Mouse (Mus musculus) bone marrow macrophage, adult 2 months (primary cell): ENCODE results near the gene Bola2.

Experiments
- CTCF ChIP-seq: IDR thresholded peaks from 2 replicates; pipeline ENCODE4 v1.5.1; 2012; ENCODE audit warnings: low read depth, mild to moderate bottlenecking, low read length, moderate library complexity
- POLR2A ChIP-seq: IDR thresholded peaks from 2 replicates; pipeline ENCODE4 v1.6.1; 2012; ENCODE audit warnings: mild to moderate bottlenecking, low read depth, low read length, borderline replicate concordance

GRCm38 (mm10) chr7:126696303-126696702, 1.1 kb downstream of the Bola2 start:
- no peak for TF ChIP-seq CTCF
- TF ChIP-seq POLR2A, result no peak
